Mouse (Mus musculus) layer of hippocampus, postnatal 25 days (tissue): Measurements from ENCODE around the gene Sptbn2. TPM values are rescaled to one million over a fixed set of nuclear protein-coding genes. Genes with fewer than 3 reads are reported as not detected.
A peak's percentile ranks its signal among the peaks of the same experiment; 100 is the strongest.

Source experiments
- DNase-seq, 2 experiments: peaks; one replicate each; pipeline ENCODE4 v3.0.0; 2022; ENCODE audit warnings: mixed read lengths in 2 of 2, low spot score in 1 of 2; ENCODE audit errors: extremely low spot score in 1 of 2
- total RNA-seq, 2 experiments: library from RNA; stranded (reverse); gene quantifications; 2 replicates each; pipeline ENCODE4 v1.2.3; 2021

The Sptbn2 gene
- 100 to 1,000 TPM; 615 to 659 TPM for total RNA-seq

DNA sequence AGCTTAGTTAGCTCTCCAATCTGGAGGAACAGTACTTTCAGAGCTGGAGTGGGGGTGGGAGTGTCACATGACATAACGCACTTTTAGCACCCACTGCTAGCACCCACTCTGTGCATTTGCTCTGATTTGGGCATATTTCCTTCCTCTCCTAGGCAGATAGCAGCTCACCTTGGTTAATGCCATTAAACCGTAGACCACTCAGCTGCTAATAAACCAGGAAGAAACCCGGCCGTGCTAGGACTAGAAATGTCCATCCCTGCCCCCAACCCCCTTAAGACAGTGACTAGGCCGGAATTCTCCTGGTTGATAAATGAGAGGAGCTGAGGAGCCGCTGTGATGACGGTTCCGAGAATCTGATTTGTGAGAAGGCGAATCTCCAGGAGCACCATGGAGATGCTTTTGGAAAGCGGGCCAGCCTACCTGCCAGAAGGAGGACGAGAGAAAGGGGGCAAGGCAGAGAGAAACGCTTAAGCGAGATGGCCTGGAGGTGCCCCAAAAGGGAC, at the start of gene Sptbn2:
TSS of gene Sptbn2 (plus strand) at position 70 of the 503 bp plus-strand sequence.
- DNase-seq = peak in 1 of 2 experiments; percentile 59

GRCm38 (mm10) chr19:4666815-4667214, 44.2 kb upstream of the Sptbn2 start:
- DNase-seq = no peak

DNA sequence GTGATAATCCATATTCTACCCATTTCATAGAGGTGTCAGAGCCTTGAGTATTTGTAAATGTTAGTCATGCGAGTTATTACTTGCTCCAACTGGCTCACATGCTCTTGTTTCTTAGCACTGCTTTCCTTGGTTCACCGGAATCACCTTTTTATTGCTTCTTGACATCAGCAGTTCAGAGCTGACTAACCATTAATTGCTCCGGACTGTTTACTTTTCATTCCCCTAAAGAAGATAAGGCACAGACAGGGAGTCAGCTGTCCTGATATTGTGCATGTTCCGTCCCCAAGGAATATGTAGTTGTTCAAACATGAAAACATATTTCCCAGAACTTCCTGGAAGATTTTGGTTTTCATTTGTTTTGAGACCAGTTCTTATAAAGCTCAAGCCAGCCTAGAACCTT, 40.2 kb upstream of the Sptbn2 start:
- no peak for DNase-seq

DNA sequence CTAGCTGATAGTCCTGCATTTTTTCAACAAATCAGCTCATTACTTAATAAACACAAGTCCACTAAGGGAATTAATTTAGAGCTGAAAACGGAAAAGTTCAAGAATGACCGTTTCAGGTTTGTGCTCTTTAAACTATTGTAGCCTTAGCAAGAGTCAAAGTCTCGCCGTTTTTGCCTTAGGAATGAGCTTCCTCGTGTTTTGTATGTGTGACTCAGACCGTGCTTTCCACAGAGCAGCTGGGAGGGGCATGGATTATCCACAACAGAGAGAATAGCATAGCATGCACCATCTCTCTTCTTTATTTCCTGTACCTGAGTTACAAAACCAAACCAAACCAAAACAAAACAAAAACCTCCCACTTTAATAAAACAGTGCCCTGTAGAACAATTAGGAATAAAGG, 38.6 kb upstream of the Sptbn2 start:
- DNase-seq = no peak

DNA sequence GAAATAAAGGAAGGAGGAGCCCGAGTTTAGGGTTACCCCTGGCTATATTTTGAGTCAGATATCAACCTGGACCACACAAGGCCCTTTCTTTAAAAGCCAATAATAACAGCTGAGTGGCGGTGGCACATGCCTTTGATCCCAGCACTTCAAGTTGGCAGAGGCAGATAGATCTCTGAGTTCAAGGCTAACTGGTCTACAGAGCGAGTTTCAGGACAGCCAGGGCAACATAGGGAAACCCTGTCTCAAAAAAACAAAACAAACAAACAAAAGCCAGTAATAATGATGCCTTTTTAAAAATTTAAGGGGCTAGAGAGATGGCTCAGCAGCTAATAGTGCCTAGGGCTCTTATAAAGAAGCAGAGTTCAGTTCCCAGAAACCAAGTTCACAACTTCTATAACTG, 16.6 kb upstream of the Sptbn2 start:
- DNase-seq = no peak

DNA sequence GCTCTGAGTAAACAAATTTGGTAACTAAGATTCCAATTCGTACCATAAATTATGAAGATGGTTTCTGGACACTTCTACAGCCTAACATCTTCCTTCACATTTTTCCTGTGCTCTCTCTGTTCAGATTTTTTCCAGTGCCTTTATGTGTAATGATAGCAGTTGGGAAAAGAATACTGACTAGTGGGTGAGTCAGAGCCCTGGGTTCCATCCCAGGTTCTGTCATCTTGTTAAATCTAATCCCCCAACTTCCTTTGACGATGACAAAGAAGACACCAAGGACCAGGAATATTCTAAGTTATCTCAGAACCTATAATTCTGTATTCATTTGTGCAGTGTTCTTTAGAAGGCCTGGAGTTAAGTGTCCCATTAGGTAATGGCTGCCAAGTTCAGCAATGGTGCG, 13.8 kb upstream of the Sptbn2 start:
- no peak for DNase-seq

- DNase-seq = no peak
These were observed 13.2 kb upstream of the Sptbn2 start for GRCm38 (mm10) chr19:4697721-4698120.

DNA sequence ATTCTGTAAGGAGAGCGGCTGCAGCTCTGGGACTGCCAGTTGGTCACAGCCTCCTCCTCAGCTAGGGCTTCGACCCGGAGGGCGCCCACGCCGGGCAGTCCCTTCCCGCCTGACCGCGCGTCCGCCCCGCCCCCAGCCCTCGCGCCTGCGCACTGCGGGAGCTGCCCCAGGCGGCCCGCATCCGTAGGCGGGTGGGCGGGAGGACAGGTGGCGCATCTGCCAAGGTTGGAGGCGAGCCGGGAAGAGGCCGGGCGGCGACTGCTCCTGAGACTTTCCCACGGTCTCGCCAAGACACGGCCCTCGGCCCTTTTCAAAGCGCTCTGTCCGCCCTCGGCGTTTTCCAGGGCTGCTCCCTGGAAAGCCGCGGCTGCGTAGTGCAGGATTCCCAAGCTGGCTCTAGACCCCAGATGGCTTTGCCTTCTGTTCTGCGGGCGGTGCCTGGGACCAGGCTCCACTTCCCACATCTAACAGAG, 12.7 kb upstream of the Sptbn2 start, which contains the start of gene Gm960:
TSS of gene Gm960 (minus strand) at position 464 of the 473 bp plus-strand sequence.
- DNase-seq = peak; percentile 83 to 86

GRCm38 (mm10) chr19:4698856-4699255, 12.1 kb upstream of the Sptbn2 start:
- no peak for DNase-seq

DNA sequence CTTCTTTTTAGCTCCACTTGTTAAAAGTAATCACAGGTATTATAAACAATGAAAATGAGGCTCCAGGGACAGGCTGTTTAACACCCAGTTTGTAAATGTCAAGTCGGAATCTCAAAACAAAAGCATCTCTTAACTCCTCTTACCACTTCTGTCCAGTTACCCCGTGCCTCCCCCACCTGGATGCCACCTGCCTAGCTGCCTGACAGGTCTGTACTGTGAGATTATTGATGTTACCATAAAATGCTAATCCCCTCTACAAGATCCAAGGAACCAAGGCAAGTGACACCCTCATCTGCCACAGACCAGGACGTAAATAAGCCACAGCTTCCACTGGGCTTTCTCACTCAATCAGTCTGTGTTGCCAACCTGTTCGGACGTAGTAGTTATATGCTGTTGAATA, 11.1 kb upstream of the Sptbn2 start:
- no peak for DNase-seq

DNA sequence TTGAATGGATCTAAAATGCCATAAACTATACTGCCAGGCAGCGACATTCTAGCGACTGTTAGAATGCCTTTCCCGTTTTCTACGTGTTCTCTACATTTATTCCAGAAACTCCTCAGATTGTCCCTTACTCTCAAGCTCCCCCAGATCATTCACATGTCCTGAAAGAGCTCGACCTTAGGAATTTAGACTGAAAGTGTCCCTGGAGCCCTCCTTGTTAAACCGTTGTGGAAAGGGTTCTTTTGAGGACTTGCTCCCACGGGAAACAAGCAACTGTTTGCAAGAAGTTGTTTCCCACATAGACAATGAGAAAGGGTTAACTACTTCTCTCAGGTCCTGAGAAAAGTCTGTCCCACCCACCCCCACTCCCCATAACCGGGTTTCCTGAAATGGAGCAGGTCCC, 10.3 kb upstream of the Sptbn2 start:
- no peak for DNase-seq

DNA sequence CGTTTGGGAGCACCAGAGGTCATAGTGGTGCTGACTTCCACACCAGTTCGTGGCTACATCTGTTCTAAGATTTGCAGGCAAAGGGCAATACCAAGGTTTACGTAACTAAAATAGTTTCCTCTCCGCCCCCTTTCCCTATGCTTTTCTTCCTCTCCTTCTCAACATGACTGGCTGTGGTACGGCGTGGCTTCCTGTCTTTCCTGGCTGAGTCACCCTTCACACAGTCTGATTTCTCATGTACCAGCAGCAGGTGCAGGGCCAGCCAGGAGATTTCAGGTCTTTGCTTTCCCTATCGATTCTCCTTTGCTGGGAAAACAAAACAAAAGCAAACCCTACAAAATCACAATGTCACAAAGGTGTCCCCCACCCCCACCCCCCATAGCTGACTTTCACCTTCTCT, 9.7 kb upstream of the Sptbn2 start:
- DNase-seq = no peak

DNA sequence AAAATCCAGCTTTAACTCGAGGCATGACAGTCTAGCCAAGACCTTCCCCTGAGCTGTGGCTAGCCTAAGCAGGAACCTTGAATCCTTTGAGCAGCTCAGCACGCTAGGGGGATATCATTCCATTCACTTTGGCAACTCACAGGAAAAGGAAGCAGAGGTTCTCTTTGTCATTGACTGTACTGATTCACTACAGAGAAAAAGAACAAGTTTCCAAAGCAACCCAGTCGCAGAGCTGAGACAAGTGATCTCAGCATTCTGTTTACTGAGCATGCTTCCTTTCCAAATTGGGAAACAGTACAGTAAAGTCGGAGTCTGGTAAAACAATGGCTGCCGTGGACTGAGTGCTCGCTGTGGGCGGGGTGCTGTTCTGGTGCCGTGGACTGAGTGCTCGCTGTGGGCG, 2.2 kb upstream of the Sptbn2 start:
- no peak for DNase-seq

- DNase-seq = no peak
These were observed 711 bp downstream of the Sptbn2 start for GRCm38 (mm10) chr19:4711601-4712155.

GRCm38 (mm10) chr19:4712156-4712780, 1.3 kb downstream of the Sptbn2 start:
- DNase-seq = no peak

DNA sequence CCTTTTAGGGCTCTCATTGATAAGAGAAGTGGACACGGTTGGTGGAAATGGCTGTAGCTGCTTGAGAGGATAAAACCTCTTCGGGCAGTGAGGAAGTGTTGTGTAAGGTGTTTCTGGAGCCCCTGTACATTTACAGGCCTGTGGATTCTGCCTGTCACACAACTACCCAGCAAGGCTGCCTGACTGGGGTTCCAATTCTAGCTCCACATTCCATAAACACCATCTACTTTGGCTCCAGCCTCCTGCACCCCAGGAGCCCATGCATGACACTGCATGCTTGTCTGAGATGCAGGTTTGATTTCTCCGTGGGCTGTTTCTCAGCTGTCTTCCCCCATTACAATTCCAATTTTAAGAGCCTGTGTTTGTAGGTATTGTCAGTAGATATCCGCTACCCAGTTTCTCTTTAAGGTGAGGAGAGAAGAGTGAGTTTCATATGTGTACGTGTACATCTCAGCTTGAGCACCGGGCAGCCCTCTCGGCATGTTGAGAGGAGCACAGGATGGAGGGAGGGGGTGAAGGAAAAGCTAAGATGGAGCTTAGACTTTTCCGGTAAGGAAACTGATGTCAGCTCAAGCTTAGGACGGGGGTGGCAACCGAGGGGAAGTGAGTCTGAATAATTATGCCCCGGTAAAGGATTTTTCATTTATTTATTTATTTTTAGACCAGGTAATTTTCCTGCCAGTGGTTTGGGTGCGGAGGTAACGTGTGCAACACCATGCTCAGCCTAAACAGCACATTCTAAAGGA, 2.0 kb downstream of the Sptbn2 start:
- no peak for DNase-seq

- DNase-seq = no peak
These were observed 2.9 kb downstream of the Sptbn2 start for GRCm38 (mm10) chr19:4713886-4714285.

DNA sequence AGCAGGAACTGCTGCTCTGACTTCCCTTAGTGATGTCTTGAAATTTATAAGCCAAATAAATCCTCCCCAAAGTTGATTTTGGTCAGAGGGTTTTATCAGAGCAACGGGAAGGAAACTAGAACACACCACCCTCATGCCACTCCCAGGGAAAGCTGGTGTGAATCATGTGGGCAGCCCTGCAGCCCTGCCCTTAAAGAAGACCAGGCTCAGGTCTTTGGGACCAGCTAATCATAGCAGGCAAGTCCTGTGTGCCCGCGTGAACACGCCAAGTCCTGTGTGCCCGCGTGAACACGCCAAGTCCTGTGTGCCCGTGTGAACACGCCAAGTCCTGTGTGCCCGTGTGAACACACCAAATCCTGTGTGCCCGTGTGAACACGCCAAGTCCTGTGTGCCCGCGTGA, 5.8 kb downstream of the Sptbn2 start:
- no peak for DNase-seq

DNA sequence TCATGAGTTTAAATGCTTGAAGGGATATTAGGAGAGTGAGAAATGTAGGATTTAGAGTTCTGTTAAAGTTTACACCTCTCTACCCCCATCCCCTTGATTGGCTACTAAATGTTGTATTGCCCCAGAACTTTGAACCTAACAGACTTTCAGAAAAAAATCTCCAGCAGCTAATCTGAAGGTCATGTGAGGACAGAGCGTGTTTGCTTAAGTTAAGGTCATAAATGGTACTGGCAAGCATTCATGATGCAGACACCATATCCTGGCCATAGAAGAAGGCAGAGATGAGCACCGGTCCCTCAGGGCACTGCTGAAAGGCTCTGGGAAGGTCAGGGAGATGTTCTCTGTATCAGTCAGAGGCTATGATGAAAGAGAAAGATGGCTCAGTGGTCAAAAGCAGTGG, 6.3 kb downstream of the Sptbn2 start:
- DNase-seq = no peak

GRCm38 (mm10) chr19:4718716-4719115, 7.7 kb downstream of the Sptbn2 start:
- no peak for DNase-seq

- no peak for DNase-seq
These were observed 8.4 kb downstream of the Sptbn2 start for GRCm38 (mm10) chr19:4719351-4719764.
